Mouse (Mus musculus): ENCODE results near the gene Reln.

DNA sequence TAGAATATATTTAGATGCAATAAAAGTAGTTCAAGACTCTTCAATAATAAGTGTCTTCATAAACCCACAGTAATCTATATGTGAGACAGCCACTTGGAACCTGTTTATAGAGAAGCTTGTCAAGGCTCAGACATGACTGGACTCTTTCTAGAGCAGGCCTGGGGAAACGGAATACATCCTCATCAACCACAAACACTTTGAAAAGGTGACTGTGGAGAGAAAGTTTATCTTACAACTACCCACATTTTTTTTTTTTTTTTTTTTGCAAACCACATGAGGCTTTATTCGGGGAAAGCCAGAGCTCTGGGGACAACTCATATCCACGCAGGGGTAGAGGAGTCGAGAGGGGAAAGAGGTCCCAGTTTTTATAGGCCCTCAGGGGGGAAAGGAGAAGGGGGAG lies 36.6 kb downstream of the Reln start:
- no peak for TF ChIP-seq CTCF (IDR thresholded peaks at IDR 0.05; ENCODE audit: low read depth, low read length)
- no peak for TF ChIP-seq POLR2A (IDR thresholded peaks at IDR 0.05; ENCODE audit: insufficient read depth, low read length)

All from ES-Bruce4 (cell line).